Comparison of ENCODE assay signal across 14 mouse cellular contexts in genomic region chr3:98968811-98969210, GRCm38 (mm10).
DNase-seq lines count a peak whose midpoint lies in the region; ATAC-seq lines count a peak whose summit lies in the region.
"Had no signal": no experiment of that assay in that cellular context is flagged by ENCODE, and none has a peak within 500 bp of the region (broad histone marks: within the 10 kb centered on the region; RNA-seq: fewer than 3 reads in every experiment).

No protein-coding gene starts in this region.

- peak; percentile 68; the same call in 1 of the 2 replicates for ATAC-seq in midbrain, embryonic 11.5 days (ENCODE audit: low FRiP score)
- no peak for ATAC-seq in midbrain, embryonic 14.5 days (ENCODE audit: low FRiP score, low TSS enrichment)

- DNase-seq in midbrain, embryonic 11.5 days (ENCODE audit: low spot score, missing footprints) = no peak
- DNase-seq in midbrain, embryonic 14.5 days = no peak
- DNase-seq in embryonic facial prominence, embryonic 10.5 days (ENCODE audit: low spot score) = peak; percentile 67
- DNase-seq in limb, embryonic 10.5 days (ENCODE audit: low spot score) = peak; percentile 63
- DNase-seq in ovary, adult 18-20 months (ENCODE audit: low spot score) = no peak
- no peak for DNase-seq in heart, adult 11 months
- DNase-seq in left cerebral cortex, adult 18-20 months (ENCODE audit: low spot score in 2 of 2) = no peak
- DNase-seq: adrenal gland, postnatal 10 days; cerebellum, adult 8-10 months; heart, postnatal 4 days; kidney, adult 18-20 months; lung, embryonic 14.5 days had no signal

- no peak overlapping the region for H3K4me2 ChIP-seq in midbrain, embryonic 11.5 days
- no peak overlapping the region for H3K4me2 ChIP-seq in midbrain, embryonic 14.5 days (ENCODE audit: low read length)
- H3K4me2 ChIP-seq: heart, embryonic 12.5 days; liver, embryonic 11.5 days; lung, embryonic 14.5 days had no signal

- H3K9ac ChIP-seq in midbrain, embryonic 11.5 days (ENCODE audit: low read length) = no peak overlapping the region
- no peak overlapping the region for H3K9ac ChIP-seq in midbrain, embryonic 14.5 days (replicated peaks; ENCODE audit: low read length)
- H3K9ac ChIP-seq: heart, embryonic 12.5 days; lung, embryonic 14.5 days had no signal

- H3K36me3 ChIP-seq in midbrain, embryonic 11.5 days (ENCODE audit: control insufficient read depth, insufficient read depth, low read length) = no peaks in the 10 kb centered on the region
- no peaks in the 10 kb centered on the region for H3K36me3 ChIP-seq in midbrain, embryonic 14.5 days (ENCODE audit: control insufficient read depth, insufficient read depth, low read length)
- no peaks in the 10 kb centered on the region for H3K36me3 ChIP-seq in embryonic facial prominence, embryonic 10.5 days (replicated peaks)
- no peaks in the 10 kb centered on the region for H3K36me3 ChIP-seq in limb, embryonic 10.5 days
- H3K36me3 ChIP-seq: heart, embryonic 12.5 days had no signal

- H3K4me1 ChIP-seq in midbrain, embryonic 11.5 days (ENCODE audit: control insufficient read depth, insufficient read depth, low read length) = no peaks in the 10 kb centered on the region
- no peaks in the 10 kb centered on the region for H3K4me1 ChIP-seq in midbrain, embryonic 14.5 days (ENCODE audit: control insufficient read depth, insufficient read depth, low read length)
- peaks cover 19% of the 10 kb centered on the region for H3K4me1 ChIP-seq in embryonic facial prominence, embryonic 10.5 days
- H3K4me1 ChIP-seq in limb, embryonic 10.5 days = peaks cover 26% of the 10 kb centered on the region
- H3K4me1 ChIP-seq: heart, embryonic 12.5 days had no signal

- WGBS in midbrain, embryonic 11.5 days = 18% methylated on average over 4 of the region's 4 CpGs
- 13% methylated on average over 4 of the region's 4 CpGs for WGBS in midbrain, embryonic 14.5 days
- WGBS in embryonic facial prominence, embryonic 10.5 days = 15% methylated on average over 4 of the region's 4 CpGs
- 6% methylated on average over 4 of the region's 4 CpGs for WGBS in limb, embryonic 10.5 days

- no peaks in the 10 kb centered on the region for H3K9me3 ChIP-seq in midbrain, embryonic 11.5 days (ENCODE audit: control insufficient read depth, low read length)
- H3K9me3 ChIP-seq in midbrain, embryonic 14.5 days (ENCODE audit: control insufficient read depth, low read length) = no peaks in the 10 kb centered on the region
- no peaks in the 10 kb centered on the region for H3K9me3 ChIP-seq in embryonic facial prominence, embryonic 10.5 days
- H3K9me3 ChIP-seq in limb, embryonic 10.5 days (replicated peaks) = no peaks in the 10 kb centered on the region
- H3K9me3 ChIP-seq: heart, embryonic 12.5 days had no signal

- H3K27ac ChIP-seq in midbrain, embryonic 11.5 days (ENCODE audit: low read depth, low read length) = no peak overlapping the region
- H3K27ac ChIP-seq in midbrain, embryonic 14.5 days (replicated peaks; ENCODE audit: low read depth, low read length) = no peak overlapping the region
- H3K27ac ChIP-seq in embryonic facial prominence, embryonic 10.5 days (replicated peaks) = no peak overlapping the region; the same call in 1 of the 2 replicates
- H3K27ac ChIP-seq in limb, embryonic 10.5 days = peak overlapping the region; percentile 62

- H3K4me3 ChIP-seq in midbrain, embryonic 11.5 days (ENCODE audit: low read depth, low read length) = no peak overlapping the region
- no peak overlapping the region for H3K4me3 ChIP-seq in midbrain, embryonic 14.5 days (replicated peaks; ENCODE audit: low read depth, low read length)
- H3K4me3 ChIP-seq in embryonic facial prominence, embryonic 10.5 days = no peak overlapping the region
- no peak overlapping the region for H3K4me3 ChIP-seq in limb, embryonic 10.5 days
- H3K4me3 ChIP-seq: heart, embryonic 12.5 days had no signal

- H3K27me3 ChIP-seq in midbrain, embryonic 11.5 days (ENCODE audit: control insufficient read depth, insufficient read depth, low read length) = no peaks in the 10 kb centered on the region
- no peaks in the 10 kb centered on the region for H3K27me3 ChIP-seq in midbrain, embryonic 14.5 days (ENCODE audit: control insufficient read depth, insufficient read depth, low read length)
- no peaks in the 10 kb centered on the region for H3K27me3 ChIP-seq in embryonic facial prominence, embryonic 10.5 days (replicated peaks; ENCODE audit: low read depth, poor library complexity, severe bottlenecking)
- H3K27me3 ChIP-seq in limb, embryonic 10.5 days (ENCODE audit: low read depth, poor library complexity, severe bottlenecking) = no peaks in the 10 kb centered on the region
- H3K27me3 ChIP-seq: heart, embryonic 12.5 days had no signal

Comparison
In these comparisons a context has a peak if more than half of its experiments do, and no peak if none do; other contexts are left out.
1. DNase-seq: peak in embryonic facial prominence, embryonic 10.5 days (single experiment) and limb, embryonic 10.5 days (single experiment); none in midbrain, embryonic 11.5 days (single experiment), midbrain, embryonic 14.5 days (single experiment), ovary, adult 18-20 months (single experiment), heart, adult 11 months (single experiment) and left cerebral cortex, adult 18-20 months (0 of 2).